Mouse (Mus musculus) gonadal fat pad, adult 2 months (tissue): ENCODE data around the gene Ubxn7. TPM values are rescaled to one million over a fixed set of nuclear protein-coding genes. Genes with fewer than 3 reads are reported as not detected.

ENCODE experiments used
- DNase-seq: peaks from one replicate; pipeline ENCODE4 v3.0.0-alpha.2; 2012; ENCODE audit warnings: low read depth
- polyA plus RNA-seq: library from polyadenylated mRNA; depleted of rRNA; stranded (reverse); fragments of >200 nt; gene quantifications from 2 replicates; pipeline ENCODE4 v1.2.3, GENCODE M21; 2012

The Ubxn7 gene
- polyA plus RNA-seq, 1 experiment, result 10.9 TPM

GRCm38 (mm10) chr16:32382901-32383300 is 50.8 kb downstream of the Ubxn7 start:
- no peak for DNase-seq

GRCm38 (mm10) chr16:32384885-32385284 is 52.8 kb downstream of the Ubxn7 start:
- DNase-seq, result no peak

- DNase-seq, result no peak
These were observed 54.8 kb downstream of the Ubxn7 start for GRCm38 (mm10) chr16:32386826-32387225.

- no peak for DNase-seq
These were observed 57.0 kb downstream of the Ubxn7 start for GRCm38 (mm10) chr16:32389049-32389448.

GRCm38 (mm10) chr16:32389841-32390240 is 57.8 kb downstream of the Ubxn7 start:
- no peak for DNase-seq

GRCm38 (mm10) chr16:32390882-32391281 is 58.8 kb downstream of the Ubxn7 start:
- DNase-seq, result no peak

GRCm38 (mm10) chr16:32395679-32396540 is 63.9 kb downstream of the Ubxn7 start:
- DNase-seq, result no peak

- no peak for DNase-seq
These were observed 64.4 kb downstream of the Ubxn7 start for GRCm38 (mm10) chr16:32396541-32396835.

- no peak for DNase-seq
These were observed 66.1 kb downstream of the Ubxn7 start for GRCm38 (mm10) chr16:32398206-32398605.

- DNase-seq, result no peak
These were observed 68.2 kb downstream of the Ubxn7 start, which contains the start of gene Tm4sf19 for GRCm38 (mm10) chr16:32400267-32400666. Tm4sf19 (plus strand) TSS chr16:32400506.

- DNase-seq, result no peak
These were observed 69.4 kb downstream of the Ubxn7 start for GRCm38 (mm10) chr16:32401335-32401965.

- no peak for DNase-seq
These were observed 70.8 kb downstream of the Ubxn7 start for GRCm38 (mm10) chr16:32402818-32403217.

- DNase-seq, result no peak
These were observed 73.7 kb downstream of the Ubxn7 start for GRCm38 (mm10) chr16:32405716-32406115.

- DNase-seq, result no peak
These were observed 74.6 kb downstream of the Ubxn7 start for GRCm38 (mm10) chr16:32406671-32407070.

GRCm38 (mm10) chr16:32407730-32408129 is 75.7 kb downstream of the Ubxn7 start:
- DNase-seq, result no peak

GRCm38 (mm10) chr16:32417457-32417856 is 85.4 kb downstream of the Ubxn7 start:
- no peak for DNase-seq

- DNase-seq, result no peak
These were observed 87.7 kb downstream of the Ubxn7 start, which contains the start of gene Tctex1d2 for GRCm38 (mm10) chr16:32419517-32420483. Tctex1d2 (plus strand) TSS chr16:32419702.

- no peak for DNase-seq
These were observed 95.4 kb downstream of the Ubxn7 start for GRCm38 (mm10) chr16:32427506-32427905.

- no peak for DNase-seq
These were observed 98.5 kb downstream of the Ubxn7 start, which contains the start of gene Pcyt1a for GRCm38 (mm10) chr16:32430474-32431046. Pcyt1a (plus strand) TSS chr16:32430921.

- DNase-seq, result no peak
These were observed 99.1 kb downstream of the Ubxn7 start for GRCm38 (mm10) chr16:32431047-32431591.

- no peak for DNase-seq
These were observed 99.9 kb downstream of the Ubxn7 start for GRCm38 (mm10) chr16:32431926-32432325.
